Mouse (Mus musculus) MEL (cell line): ENCODE measurements around the gene Adcy1.

Experiments used
- CTCF ChIP-seq, 3 experiments: IDR thresholded peaks in 2 of 3; conservative IDR thresholded peaks in 1 of 3; 2 replicates each; pipeline ENCODE4 v1.5.1; 2011 to 2012; ENCODE audit warnings: low read length in 3 of 3, low read depth in 2 of 3, mild to moderate bottlenecking in 2 of 3, improper control_type of control experiment in 1 of 3, inconsistent platforms in 1 of 3, mixed read lengths in 1 of 3, moderate library complexity in 1 of 3; ENCODE audit not compliant: control insufficient read depth in 1 of 3, insufficient read depth in 1 of 3, poor library complexity in 1 of 3, severe bottlenecking in 1 of 3
- E2F4 ChIP-seq: IDR thresholded peaks from 2 replicates; pipeline ENCODE4 v1.6.1; 2011; ENCODE audit warnings: low read depth, low read length, improper control_type of control experiment, borderline replicate concordance
- EP300 ChIP-seq, 2 experiments: IDR thresholded peaks; 2 replicates each; pipeline ENCODE4 v1.6.1; 2011; ENCODE audit warnings: improper control_type of control experiment in 2 of 2, low read length in 2 of 2, low read depth in 1 of 2, mild to moderate bottlenecking in 1 of 2
- HCFC1 ChIP-seq: IDR thresholded peaks from 2 replicates; pipeline ENCODE4 v1.6.1; 2012; ENCODE audit warnings: low read depth, mild to moderate bottlenecking, inconsistent platforms, low read length, improper control_type of control experiment, moderate library complexity
- MAX ChIP-seq: IDR thresholded peaks from 2 replicates; pipeline ENCODE4 v1.6.1; 2011; ENCODE audit warnings: low read length, improper control_type of control experiment
- MAZ ChIP-seq: IDR thresholded peaks from 2 replicates; pipeline ENCODE4 v1.6.1; 2012; ENCODE audit warnings: low read depth, mild to moderate bottlenecking, inconsistent platforms, low read length, improper control_type of control experiment
- POLR2A ChIP-seq, 2 experiments: IDR thresholded peaks; 2 replicates each; pipeline ENCODE4 v1.6.1; 2011 to 2012; ENCODE audit warnings: low read length in 2 of 2, mild to moderate bottlenecking in 2 of 2, control low read depth in 1 of 2, improper control_type of control experiment in 1 of 2, low read depth in 1 of 2, moderate library complexity in 1 of 2; ENCODE audit not compliant: control insufficient read depth in 1 of 2, insufficient read depth in 1 of 2, poor library complexity in 1 of 2
- RCOR1 ChIP-seq: IDR thresholded peaks from 2 replicates; pipeline ENCODE4 v1.6.1; 2012; ENCODE audit warnings: low read depth, mild to moderate bottlenecking, inconsistent platforms, low read length, improper control_type of control experiment
- SIN3A ChIP-seq: IDR thresholded peaks from 2 replicates; pipeline ENCODE4 v1.6.1; 2012; ENCODE audit warnings: low read length, improper control_type of control experiment, inconsistent platforms
- TAL1 ChIP-seq: IDR thresholded peaks from 2 replicates; pipeline ENCODE4 v1.6.1; 2012; ENCODE audit warnings: mild to moderate bottlenecking, inconsistent platforms, low read length, moderate library complexity, mixed read lengths
- USF1 ChIP-seq: IDR thresholded peaks from 2 replicates; pipeline ENCODE4 v1.6.1; 2014; ENCODE audit warnings: low read depth, mild to moderate bottlenecking, inconsistent platforms, low read length, improper control_type of control experiment, moderate library complexity
- ZMIZ1 ChIP-seq: IDR thresholded peaks from 2 replicates; pipeline ENCODE4 v1.6.1; 2012; ENCODE audit warnings: low read depth, mild to moderate bottlenecking, inconsistent platforms, low read length, improper control_type of control experiment, moderate library complexity

GRCm38 (mm10) chr11:7083911-7084310, 20.6 kb downstream of the Adcy1 start:
- TF ChIP-seq POLR2A (IDR thresholded peaks at IDR 0.05; ENCODE audit: control insufficient read depth in 1 of 2, insufficient read depth in 1 of 2, low read depth in 1 of 2, low read length in 2 of 2, poor library complexity in 1 of 2) (no peak), MAZ (no peak), ZMIZ1 (no peak), E2F4 (no peak), CTCF (IDR thresholded peaks at IDR 0.05 in 2 of 3, conservative IDR thresholded peaks at IDR 0.05 in 1 of 3; ENCODE audit: control insufficient read depth in 1 of 3, insufficient read depth in 1 of 3, low read depth in 2 of 3, low read length in 3 of 3, poor library complexity in 1 of 3, severe bottlenecking in 1 of 3) (no peak), EP300 (IDR thresholded peaks at IDR 0.05; ENCODE audit: low read depth in 1 of 2, low read length in 2 of 2) (no peak), MAX (no peak), RCOR1 (no peak), TAL1 (no peak), HCFC1 (no peak), SIN3A (no peak), USF1 (no peak)
